Mouse (Mus musculus): ENCODE data around the gene Olfr638. TPM values are rescaled to one million over a fixed set of nuclear protein-coding genes. Genes with fewer than 3 reads are reported as not detected.

Gene Olfr638
- total and polyA plus RNA-seq, 3 experiments: not detected

DNA sequence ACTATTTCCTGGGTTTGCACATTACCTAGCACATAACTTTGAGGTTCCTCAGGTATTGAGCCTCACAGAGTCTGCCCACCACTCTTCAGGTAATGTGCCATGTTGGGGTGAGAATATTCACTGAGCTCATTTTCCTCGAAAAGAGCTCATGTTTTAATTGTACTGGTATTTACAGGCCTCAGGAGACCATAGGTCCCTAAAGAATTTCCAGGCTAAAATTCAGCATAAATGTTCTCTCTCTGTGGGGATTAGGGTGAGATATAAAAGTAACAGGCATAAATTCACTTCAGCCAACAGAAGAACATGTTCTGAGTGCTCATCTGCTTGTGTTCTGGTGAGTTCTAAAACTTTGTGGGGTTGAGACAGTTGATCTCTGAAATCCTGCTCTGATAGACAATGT lies 36.6 kb downstream of the Olfr638 start, which contains the start of gene Olfr641:
Gene Olfr641, plus strand, starts transcription at position 301 of the 400 bp plus-strand sequence.
- H3K4me3 ChIP-seq (replicated peaks in 1 of 3; ENCODE audit: low read depth in 2 of 3, low read length in 2 of 3, poor library complexity in 1 of 3): no peak within 1 kb of the TSS
- no peak for DNase-seq (ENCODE audit: extremely low read depth)
- TF ChIP-seq ETS1 (conservative IDR thresholded peaks at IDR 0.05; ENCODE audit: low read depth, low read length) (no peak), HCFC1 (IDR thresholded peaks at IDR 0.05; ENCODE audit: low read depth, low read length) (no peak), ZMIZ1 (IDR thresholded peaks at IDR 0.05; ENCODE audit: low read depth, low read length) (no peak), EP300 (IDR thresholded peaks at IDR 0.05; ENCODE audit: low read length) (no peak), USF1 (IDR thresholded peaks at IDR 0.05; ENCODE audit: low read depth, low read length) (no peak), RAD21 (IDR thresholded peaks at IDR 0.05; ENCODE audit: low read depth, low read length) (no peak), SMC3 (IDR thresholded peaks at IDR 0.05; ENCODE audit: low read depth, low read length) (no peak), RCOR1 (conservative IDR thresholded peaks at IDR 0.05; ENCODE audit: low read depth, low read length) (no peak), JUND (conservative IDR thresholded peaks at IDR 0.05; ENCODE audit: low read depth, low read length) (no peak), POLR2AphosphoS2 (IDR thresholded peaks at IDR 0.05; ENCODE audit: low read depth, low read length) (no peak), ZC3H11A (IDR thresholded peaks at IDR 0.05; ENCODE audit: low read depth, low read length) (no peak), GABPA (IDR thresholded peaks at IDR 0.05; ENCODE audit: insufficient replicate concordance, low read depth, low read length) (no peak), KAT2A (IDR thresholded peaks at IDR 0.05; ENCODE audit: insufficient replicate concordance, low read length) (no peak), IRF4 (IDR thresholded peaks at IDR 0.05; ENCODE audit: low read depth, low read length) (no peak), NRF1 (IDR thresholded peaks at IDR 0.05; ENCODE audit: low read depth, low read length) (no peak), PAX5 (IDR thresholded peaks at IDR 0.05; ENCODE audit: low read length) (no peak), UBTF (IDR thresholded peaks at IDR 0.05; ENCODE audit: low read depth, low read length) (no peak), CTCF (conservative IDR thresholded peaks at IDR 0.05 in 1 of 2, IDR thresholded peaks at IDR 0.05 in 1 of 2; ENCODE audit: low read depth in 2 of 2, low read length in 2 of 2) (no peak)
- H3K27me3 ChIP-seq (replicated peaks): no peaks in the 10 kb centered on the region
- no peak within 1 kb of the TSS for H3K4me2 ChIP-seq (ENCODE audit: insufficient read depth, low read depth, poor library complexity, severe bottlenecking)
- H3K4me1 ChIP-seq (ENCODE audit: control insufficient read depth in 1 of 2, insufficient read depth in 2 of 2): no peaks in the 10 kb centered on the region
- H3K9ac ChIP-seq (ENCODE audit: insufficient read depth, low read depth): no peak within 1 kb of the TSS
- in situ Hi-C loops (cut with MboI; ENCODE audit: low pct_ligation_motif_present, low pct_unique_long_range_greater_than_20kb, low sequenced_read_pairs) (no loop called here), dilution Hi-C loops (cut with MboI; ENCODE audit: extremely low pct_ligation_motif_present, extremely low pct_unique_long_range_greater_than_20kb, low sequenced_read_pairs) (no loop called here)
- H3K9me3 ChIP-seq (replicated peaks; ENCODE audit: low read length): no peaks in the 10 kb centered on the region
- no peaks in the 10 kb centered on the region for H3K79me2 ChIP-seq (replicated peaks; ENCODE audit: control insufficient read depth, extremely low read depth, insufficient read depth, poor library complexity, severe bottlenecking)
- H3K36me3 ChIP-seq (replicated peaks in 1 of 2; ENCODE audit: control insufficient read depth in 1 of 2, insufficient read depth in 1 of 2, low read length in 1 of 2): no peaks in the 10 kb centered on the region
- H3K27ac ChIP-seq (ENCODE audit: insufficient read depth, low read depth): no peak within 1 kb of the TSS

- Histone ChIP-seq H3K4me2 (ENCODE audit: insufficient read depth, low read depth, poor library complexity, severe bottlenecking) (no peak overlapping the region), H3K27ac (ENCODE audit: insufficient read depth, low read depth) (no peak overlapping the region), H3K79me2 (replicated peaks; ENCODE audit: control insufficient read depth, extremely low read depth, insufficient read depth, poor library complexity, severe bottlenecking) (no peaks in the 10 kb centered on the region), H3K4me1 (ENCODE audit: control insufficient read depth in 1 of 2, insufficient read depth in 2 of 2) (no peaks in the 10 kb centered on the region), H3K9me3 (replicated peaks; ENCODE audit: low read length) (no peaks in the 10 kb centered on the region), H3K9ac (ENCODE audit: insufficient read depth, low read depth) (no peak overlapping the region), H3K36me3 (replicated peaks in 1 of 2; ENCODE audit: control insufficient read depth in 1 of 2, insufficient read depth in 1 of 2, low read length in 1 of 2) (no peaks in the 10 kb centered on the region), H3K4me3 (replicated peaks in 1 of 3; ENCODE audit: low read depth in 2 of 3, low read length in 2 of 3, poor library complexity in 1 of 3) (no peak overlapping the region), H3K27me3 (replicated peaks) (no peaks in the 10 kb centered on the region)
- DNase-seq (ENCODE audit: extremely low read depth): no peak
- in situ Hi-C loops (cut with MboI; ENCODE audit: low pct_ligation_motif_present, low pct_unique_long_range_greater_than_20kb, low sequenced_read_pairs) (no loop called here), dilution Hi-C loops (cut with MboI; ENCODE audit: extremely low pct_ligation_motif_present, extremely low pct_unique_long_range_greater_than_20kb, low sequenced_read_pairs) (no loop called here)
- TF ChIP-seq RCOR1 (conservative IDR thresholded peaks at IDR 0.05; ENCODE audit: low read depth, low read length) (no peak), CHD2 (IDR thresholded peaks at IDR 0.05; ENCODE audit: low read length) (no peak), SIN3A (IDR thresholded peaks at IDR 0.05; ENCODE audit: low read length) (no peak), NRF1 (IDR thresholded peaks at IDR 0.05; ENCODE audit: low read depth, low read length) (no peak), ZMIZ1 (IDR thresholded peaks at IDR 0.05; ENCODE audit: low read depth, low read length) (no peak), BHLHE40 (IDR thresholded peaks at IDR 0.05; ENCODE audit: low read depth, low read length) (no peak), E2F4 (IDR thresholded peaks at IDR 0.05; ENCODE audit: insufficient replicate concordance, low read depth, low read length) (no peak), TBP (conservative IDR thresholded peaks at IDR 0.05; ENCODE audit: low read depth, low read length) (no peak), MXI1 (IDR thresholded peaks at IDR 0.05; ENCODE audit: low read depth, low read length) (no peak), NELFE (IDR thresholded peaks at IDR 0.05; ENCODE audit: low read depth, low read length) (no peak), MAZ (IDR thresholded peaks at IDR 0.05; ENCODE audit: low read depth, low read length) (no peak), ZNF384 (IDR thresholded peaks at IDR 0.05; ENCODE audit: low read depth, low read length) (no peak), JUN (IDR thresholded peaks at IDR 0.05; ENCODE audit: insufficient read depth, low read depth, low read length) (no peak), ELF1 (IDR thresholded peaks at IDR 0.05; ENCODE audit: low read depth, low read length) (no peak), IRF4 (IDR thresholded peaks at IDR 0.05; ENCODE audit: low read depth, low read length) (no peak), ZKSCAN1 (IDR thresholded peaks at IDR 0.05; ENCODE audit: borderline replicate concordance, low read depth, low read length) (no peak), SMC3 (IDR thresholded peaks at IDR 0.05; ENCODE audit: low read depth, low read length) (no peak), POLR2A (IDR thresholded peaks at IDR 0.05; ENCODE audit: low read depth, low read length) (no peak)
Measured at GRCm38 (mm10) chr7:104050745-104051144, 52.2 kb downstream of the Olfr638 start.
